Mouse (Mus musculus): ENCODE measurements around the gene Agxt. TPM values are rescaled to one million over a fixed set of nuclear protein-coding genes. Genes with fewer than 3 reads are reported as not detected.

The Agxt gene
- total RNA-seq (2014; fragmentation: Nextera tagmentation), result not detected in 2 replicates
- not detected in 2 replicates for total RNA-seq (2017)
- not detected in 2 replicates for polyA plus RNA-seq (2012)

DNA sequence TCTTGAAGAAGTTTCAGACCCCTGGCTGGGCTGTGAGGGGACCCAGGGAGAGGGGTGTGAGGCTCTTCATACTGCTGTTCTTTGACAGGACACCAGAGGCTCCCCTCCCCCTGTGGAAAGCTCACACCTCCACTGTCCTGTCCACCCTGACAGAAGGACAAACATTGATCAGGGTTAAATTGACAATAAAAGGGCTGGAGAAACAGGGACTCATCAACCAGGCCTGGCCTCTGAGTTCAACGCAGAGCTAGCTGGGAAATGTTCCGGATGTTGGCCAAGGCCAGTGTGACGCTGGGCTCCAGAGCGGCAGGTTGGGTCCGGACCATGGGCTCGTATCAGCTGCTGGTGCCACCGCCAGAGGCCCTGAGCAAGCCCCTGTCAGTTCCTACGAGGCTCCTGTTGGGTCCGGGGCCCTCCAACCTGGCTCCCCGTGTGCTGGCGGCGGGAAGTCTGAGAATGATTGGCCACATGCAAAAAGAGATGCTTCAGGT is at the start of gene Agxt:
Gene Agxt, plus strand, starts transcription at position 205 of the 491 bp plus-strand sequence.
- H3K4me1 ChIP-seq (ENCODE audit: insufficient read depth, low read depth, low read length), result no peaks in the 10 kb centered on the region
- TF ChIP-seq CTCF (IDR thresholded peaks at IDR 0.05; ENCODE audit: low read depth, low read length) (no peak), POLR2AphosphoS5 (IDR thresholded peaks at IDR 0.05; ENCODE audit: insufficient replicate concordance, low read depth, low read length) (no peak), TAL1 (conservative IDR thresholded peaks at IDR 0.05; ENCODE audit: low read depth, low read length) (no peak), GATA1 (IDR thresholded peaks at IDR 0.05; ENCODE audit: borderline replicate concordance, low read length) (no peak), GATA2 (IDR thresholded peaks at IDR 0.05; ENCODE audit: borderline replicate concordance, low read depth, low read length) (no peak)
- no peak within 1 kb of the TSS for H3K4me3 ChIP-seq (ENCODE audit: low read depth, low read length)
- no peaks in the 10 kb centered on the region for H3K9me3 ChIP-seq (replicated peaks)
- no peaks in the 10 kb centered on the region for H3K36me3 ChIP-seq (replicated peaks)
- no peak for DNase-seq (ENCODE audit: low spot score)
- no peak for ATAC-seq (ENCODE audit: extremely low read depth, insufficient number of reproducible peaks, low FRiP score, poor library complexity, severe bottlenecking)
- H3K27me3 ChIP-seq (ENCODE audit: insufficient read depth, low read length), result peaks cover 2% of the 10 kb centered on the region; the same call in 1 of the 2 replicates

DNA sequence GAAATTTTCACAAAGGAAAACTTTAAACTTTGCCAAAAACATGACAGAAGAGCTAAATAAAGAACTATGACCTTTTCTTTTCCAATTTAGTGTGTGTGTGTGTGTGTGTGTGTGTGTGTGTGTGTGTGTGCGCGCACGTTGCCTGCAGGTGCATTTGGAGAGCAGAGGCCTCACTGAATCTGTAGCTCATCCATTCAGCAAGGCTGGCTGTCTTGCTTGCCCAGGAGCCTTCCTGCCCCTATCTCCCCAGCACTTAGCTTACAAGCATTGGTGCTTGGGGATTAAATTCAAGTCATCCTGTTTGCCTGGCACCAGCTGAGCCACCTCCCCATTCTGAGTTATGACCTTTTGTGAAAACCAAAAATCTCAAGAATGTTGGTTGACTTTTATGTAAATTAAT is 42.5 kb upstream of the Agxt start:
- no peak for TF ChIP-seq TAL1 (conservative IDR thresholded peaks at IDR 0.05; ENCODE audit: low read depth, low read length)
- no peak for TF ChIP-seq GATA2 (IDR thresholded peaks at IDR 0.05; ENCODE audit: borderline replicate concordance, low read depth, low read length)
- no peak for TF ChIP-seq CTCF (IDR thresholded peaks at IDR 0.05; ENCODE audit: low read depth, low read length)
- H3K27me3 ChIP-seq (ENCODE audit: insufficient read depth, low read length), result no peaks in the 10 kb centered on the region
- H3K36me3 ChIP-seq (replicated peaks), result no peaks in the 10 kb centered on the region
- ATAC-seq (ENCODE audit: extremely low read depth, insufficient number of reproducible peaks, low FRiP score, poor library complexity, severe bottlenecking) (no peak), DNase-seq (ENCODE audit: low spot score) (no peak)
- H3K4me3 ChIP-seq (ENCODE audit: low read depth, low read length), result no peak overlapping the region
- H3K9me3 ChIP-seq (replicated peaks), result no peaks in the 10 kb centered on the region
- H3K4me1 ChIP-seq (ENCODE audit: insufficient read depth, low read depth, low read length), result no peaks in the 10 kb centered on the region

DNA sequence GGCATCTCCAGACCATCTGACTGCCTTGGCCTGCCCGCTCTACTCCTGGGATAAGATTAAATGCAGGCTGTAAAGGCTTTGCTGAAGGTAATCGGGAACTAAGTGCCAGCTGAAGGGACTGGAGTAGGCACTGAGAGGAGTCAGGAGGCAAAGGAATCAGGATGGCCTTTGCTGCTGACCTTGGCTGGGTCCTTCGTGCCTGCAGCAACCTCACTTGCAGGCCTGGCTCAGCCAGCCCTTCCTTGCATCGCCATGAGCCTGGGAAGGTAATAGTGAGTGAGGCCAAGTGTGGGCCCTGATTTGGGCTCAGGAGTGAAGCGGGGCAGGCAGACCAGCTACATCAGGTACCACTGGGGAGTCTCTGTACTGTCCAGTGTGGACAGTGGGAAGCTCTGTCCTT is 36.1 kb upstream of the Agxt start:
- TF ChIP-seq GATA1 (IDR thresholded peaks at IDR 0.05; ENCODE audit: borderline replicate concordance, low read length) (no peak), TAL1 (conservative IDR thresholded peaks at IDR 0.05; ENCODE audit: low read depth, low read length) (no peak), GATA2 (IDR thresholded peaks at IDR 0.05; ENCODE audit: borderline replicate concordance, low read depth, low read length) (no peak), CTCF (IDR thresholded peaks at IDR 0.05; ENCODE audit: low read depth, low read length) (no peak), POLR2AphosphoS5 (IDR thresholded peaks at IDR 0.05; ENCODE audit: insufficient replicate concordance, low read depth, low read length) (no peak)
- DNase-seq (ENCODE audit: low spot score), result no peak
- Histone ChIP-seq H3K9me3 (replicated peaks) (no peaks in the 10 kb centered on the region), H3K27me3 (ENCODE audit: insufficient read depth, low read length) (peaks cover 31% of the 10 kb centered on the region), H3K36me3 (replicated peaks) (no peaks in the 10 kb centered on the region), H3K4me1 (ENCODE audit: insufficient read depth, low read depth, low read length) (no peaks in the 10 kb centered on the region), H3K4me3 (ENCODE audit: low read depth, low read length) (no peak overlapping the region)
- no peak for ATAC-seq (ENCODE audit: extremely low read depth, insufficient number of reproducible peaks, low FRiP score, poor library complexity, severe bottlenecking)

DNA sequence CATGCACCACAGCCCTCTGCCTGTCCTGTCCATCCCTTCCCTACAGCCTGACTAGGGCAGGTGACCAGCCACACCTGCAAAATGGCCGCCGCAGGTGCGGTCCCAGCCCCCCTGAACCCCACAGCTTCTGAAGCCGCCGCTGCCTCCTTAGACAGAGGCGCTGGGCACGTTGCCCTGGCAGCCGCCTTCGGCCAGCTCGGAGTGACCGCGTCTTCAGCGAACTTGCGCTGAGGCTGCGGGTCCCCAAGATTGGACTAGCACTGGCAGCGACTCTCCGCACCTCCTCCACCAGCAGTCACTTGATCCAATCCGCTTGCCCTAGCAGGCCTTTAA is 34.8 kb upstream of the Agxt start:
- H3K27me3 ChIP-seq (ENCODE audit: insufficient read depth, low read length), result peaks cover 31% of the 10 kb centered on the region
- no peak for DNase-seq (ENCODE audit: low spot score)
- no peaks in the 10 kb centered on the region for H3K9me3 ChIP-seq (replicated peaks)
- H3K4me3 ChIP-seq (ENCODE audit: low read depth, low read length), result no peak overlapping the region
- TF ChIP-seq CTCF (IDR thresholded peaks at IDR 0.05; ENCODE audit: low read depth, low read length) (no peak), GATA1 (IDR thresholded peaks at IDR 0.05; ENCODE audit: borderline replicate concordance, low read length) (no peak), POLR2AphosphoS5 (IDR thresholded peaks at IDR 0.05; ENCODE audit: insufficient replicate concordance, low read depth, low read length) (no peak), TAL1 (conservative IDR thresholded peaks at IDR 0.05; ENCODE audit: low read depth, low read length) (no peak)
- no peaks in the 10 kb centered on the region for H3K4me1 ChIP-seq (ENCODE audit: insufficient read depth, low read depth, low read length)
- no peaks in the 10 kb centered on the region for H3K36me3 ChIP-seq (replicated peaks)
- no peak for ATAC-seq (ENCODE audit: extremely low read depth, insufficient number of reproducible peaks, low FRiP score, poor library complexity, severe bottlenecking)

DNA sequence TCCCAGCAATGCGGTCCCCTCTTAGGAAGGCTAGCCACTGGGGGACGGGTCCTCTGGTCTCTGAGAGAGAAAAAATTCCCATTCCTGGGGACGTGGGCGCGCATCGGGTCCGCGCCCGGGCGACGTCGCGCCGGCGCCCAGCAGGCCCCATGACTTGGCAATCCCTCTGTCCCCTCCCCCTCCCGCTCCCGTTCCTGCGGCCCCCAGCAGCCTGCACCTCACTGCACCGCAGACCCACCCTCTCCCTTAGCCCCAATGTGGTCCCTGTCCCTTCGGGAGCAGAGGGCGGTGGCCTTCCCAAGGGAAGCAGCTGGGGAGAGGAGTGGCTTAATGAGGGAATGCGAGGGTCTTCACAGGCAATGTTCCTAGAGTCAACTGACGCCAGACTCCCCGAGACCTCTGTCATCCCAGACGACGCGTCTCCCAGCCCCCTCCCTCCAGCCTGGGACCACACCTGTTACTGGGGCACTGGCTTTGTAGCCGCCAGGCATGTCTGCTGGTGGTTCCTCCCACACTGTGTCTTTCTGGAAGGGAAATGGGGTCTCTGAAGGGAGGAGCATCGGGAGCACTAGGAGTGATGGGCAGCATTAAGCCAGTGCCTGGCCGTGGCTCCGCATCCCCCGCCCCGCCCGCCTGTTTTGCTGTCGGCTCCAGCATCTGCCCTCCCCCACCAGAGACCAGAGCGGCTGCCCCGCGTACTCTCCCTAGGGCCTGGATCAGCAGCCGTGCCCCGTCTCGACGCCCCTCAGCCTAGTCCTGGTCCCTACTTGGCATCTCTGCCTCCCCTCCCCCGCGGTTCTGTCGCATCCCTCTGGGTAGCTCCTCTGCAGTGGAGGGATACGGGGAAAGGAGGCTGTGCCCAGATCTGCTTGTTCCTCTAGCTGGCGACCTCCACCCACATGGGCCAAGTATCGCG is 34.2 kb upstream of the Agxt start:
- Histone ChIP-seq H3K4me1 (ENCODE audit: insufficient read depth, low read depth, low read length) (no peaks in the 10 kb centered on the region), H3K4me3 (ENCODE audit: low read depth, low read length) (no peak overlapping the region), H3K9me3 (replicated peaks) (no peaks in the 10 kb centered on the region), H3K36me3 (replicated peaks) (no peaks in the 10 kb centered on the region), H3K27me3 (ENCODE audit: insufficient read depth, low read length) (peaks cover 31% of the 10 kb centered on the region)
- no peak for TF ChIP-seq CTCF (IDR thresholded peaks at IDR 0.05; ENCODE audit: low read depth, low read length)
- no peak for TF ChIP-seq GATA1 (IDR thresholded peaks at IDR 0.05; ENCODE audit: borderline replicate concordance, low read length)
- TF ChIP-seq GATA2 (IDR thresholded peaks at IDR 0.05; ENCODE audit: borderline replicate concordance, low read depth, low read length), result no peak
- no peak for TF ChIP-seq TAL1 (conservative IDR thresholded peaks at IDR 0.05; ENCODE audit: low read depth, low read length)
- TF ChIP-seq POLR2AphosphoS5 (IDR thresholded peaks at IDR 0.05; ENCODE audit: insufficient replicate concordance, low read depth, low read length), result no peak
- ATAC-seq (ENCODE audit: extremely low read depth, insufficient number of reproducible peaks, low FRiP score, poor library complexity, severe bottlenecking) (no peak), DNase-seq (ENCODE audit: low spot score) (no peak)

DNA sequence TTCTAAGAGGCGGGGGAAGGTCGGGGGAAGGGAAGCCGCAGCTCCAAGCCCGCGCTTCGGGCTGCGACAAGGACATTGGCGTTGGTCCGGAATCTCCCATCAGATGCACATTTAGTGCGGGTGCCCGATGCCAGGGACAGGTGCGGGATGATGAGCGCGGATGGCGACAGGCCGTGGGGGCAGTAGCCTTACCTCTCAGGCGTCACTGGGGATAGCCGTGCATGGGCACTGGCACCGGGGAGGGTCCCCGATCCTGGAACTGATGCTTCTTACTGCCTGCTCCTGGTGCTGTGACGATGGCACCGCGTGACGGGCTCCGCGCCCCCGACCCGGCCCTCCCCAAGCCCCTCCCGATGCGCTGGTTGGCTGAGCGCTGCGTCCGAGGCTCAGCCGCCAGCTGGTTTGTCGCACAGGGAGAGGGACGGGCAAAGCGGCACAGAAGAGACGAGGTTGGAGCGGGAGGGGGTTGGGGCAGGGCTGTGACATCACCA is 33.4 kb upstream of the Agxt start, which contains the start of gene Kif1a:
Gene Kif1a, minus strand, starts transcription at position 381 of the 491 bp plus-strand sequence.
- TF ChIP-seq POLR2AphosphoS5 (IDR thresholded peaks at IDR 0.05; ENCODE audit: insufficient replicate concordance, low read depth, low read length) (no peak), TAL1 (conservative IDR thresholded peaks at IDR 0.05; ENCODE audit: low read depth, low read length) (no peak), CTCF (IDR thresholded peaks at IDR 0.05; ENCODE audit: low read depth, low read length) (no peak), GATA2 (IDR thresholded peaks at IDR 0.05; ENCODE audit: borderline replicate concordance, low read depth, low read length) (no peak)
- Histone ChIP-seq H3K9me3 (replicated peaks) (no peaks in the 10 kb centered on the region), H3K4me1 (ENCODE audit: insufficient read depth, low read depth, low read length) (no peaks in the 10 kb centered on the region), H3K27me3 (ENCODE audit: insufficient read depth, low read length) (peaks cover 31% of the 10 kb centered on the region), H3K4me3 (ENCODE audit: low read depth, low read length) (no peak within 1 kb of the TSS), H3K36me3 (replicated peaks) (no peaks in the 10 kb centered on the region)
- DNase-seq (ENCODE audit: low spot score) (no peak), ATAC-seq (ENCODE audit: extremely low read depth, insufficient number of reproducible peaks, low FRiP score, poor library complexity, severe bottlenecking) (no peak)

All from G1E (cell line).